34 mouse cellular contexts compared by ENCODE assay signal in genomic region chr7:105557671-105558070, GRCm38 (mm10). TPM values are rescaled to one million over a fixed set of nuclear protein-coding genes. Genes with fewer than 3 reads are reported as not detected.
DNase-seq lines count a peak whose midpoint lies in the region; ATAC-seq lines count a peak whose summit lies in the region.
"Had no signal": no experiment of that assay in that cellular context is flagged by ENCODE, and none has a peak within 500 bp of the region (broad histone marks: within the 10 kb centered on the region; RNA-seq: fewer than 3 reads in every experiment).

No protein-coding gene starts in this region.

- ATAC-seq in heart, embryonic 12.5 days (ENCODE audit: insufficient number of reproducible peaks, low FRiP score) = no peak
- ATAC-seq: activated CD4-positive, CD25-positive, alpha-beta regulatory T cell, adult 4 months; forebrain, postnatal 0 days; intestine, embryonic 16.5 days; midbrain, embryonic 15.5 days had no signal

- no peak overlapping the region for H3K27ac ChIP-seq in heart, embryonic 12.5 days (ENCODE audit: poor library complexity, severe bottlenecking)
- H3K27ac ChIP-seq: embryonic facial prominence, embryonic 10.5 days; embryonic facial prominence, embryonic 15.5 days; forebrain, embryonic 12.5 days; heart, embryonic 15.5 days; hindbrain, embryonic 12.5 days; kidney, postnatal 0 days; liver, embryonic 15.5 days; midbrain, embryonic 10.5 days; midbrain, embryonic 15.5 days; neural tube, embryonic 15.5 days had no signal

- DNase-seq in adrenal gland, postnatal 14 days = peak; percentile 20
- DNase-seq in adrenal gland, adult 18-20 months (ENCODE audit: low spot score in 2 of 2) = no peak
- DNase-seq in heart, adult 11 months = peak; percentile 87
- DNase-seq in left cerebral cortex, postnatal 25 days (ENCODE audit: low spot score in 2 of 2) = peak; percentile 14 to 28
- no peak for DNase-seq in left cerebral cortex, adult 8-10 months (ENCODE audit: low spot score in 2 of 2)
- no peak for DNase-seq in lung, postnatal 36 days
- DNase-seq: adrenal gland, adult 8-10 months; forebrain, postnatal 0 days; kidney, adult 8-10 months; kidney, postnatal 4 days; liver; lung, embryonic 14.5 days; lung, postnatal 14 days; retina, postnatal 1 day; right cerebral cortex, postnatal 14 days; spleen, adult 18-20 months; thymus, postnatal 14 days had no signal

- H3K36me3 ChIP-seq in heart, embryonic 12.5 days = peaks cover 51% of the 10 kb centered on the region

- H3K4me3 ChIP-seq in heart, embryonic 12.5 days = no peak overlapping the region
- H3K4me3 ChIP-seq: embryonic facial prominence, embryonic 10.5 days; embryonic facial prominence, embryonic 15.5 days; forebrain, embryonic 12.5 days; heart, embryonic 15.5 days; hindbrain, embryonic 12.5 days; liver, embryonic 15.5 days; midbrain, embryonic 10.5 days; midbrain, embryonic 15.5 days; neural tube, embryonic 15.5 days had no signal

- H3K27me3 ChIP-seq in heart, embryonic 12.5 days (replicated peaks) = no peaks in the 10 kb centered on the region
- H3K27me3 ChIP-seq: CH12.LX; embryonic facial prominence, embryonic 15.5 days; forebrain, embryonic 12.5 days; heart, embryonic 15.5 days; hindbrain, embryonic 12.5 days; liver, embryonic 15.5 days; midbrain, embryonic 15.5 days; neural tube, embryonic 15.5 days had no signal

- no peaks in the 10 kb centered on the region for H3K9me3 ChIP-seq in heart, embryonic 12.5 days (replicated peaks)
- H3K9me3 ChIP-seq: embryonic facial prominence, embryonic 10.5 days; embryonic facial prominence, embryonic 15.5 days; forebrain, embryonic 12.5 days; heart, embryonic 15.5 days; hindbrain, embryonic 12.5 days; liver, embryonic 15.5 days; midbrain, embryonic 10.5 days; midbrain, embryonic 15.5 days; neural tube, embryonic 15.5 days had no signal

- H3K4me2 ChIP-seq in heart, embryonic 12.5 days = no peak overlapping the region
- H3K4me2 ChIP-seq: embryonic facial prominence, embryonic 15.5 days; forebrain, embryonic 12.5 days; heart, embryonic 15.5 days; hindbrain, embryonic 12.5 days; liver, embryonic 15.5 days; lung, embryonic 14.5 days; midbrain, embryonic 15.5 days; neural tube, embryonic 15.5 days had no signal

- WGBS in heart, embryonic 12.5 days = 82% methylated on average over 11 of the region's 11 CpGs

- no peak overlapping the region for H3K9ac ChIP-seq in heart, embryonic 12.5 days
- H3K9ac ChIP-seq: embryonic facial prominence, embryonic 15.5 days; forebrain, embryonic 12.5 days; forebrain, postnatal 0 days; heart, embryonic 15.5 days; hindbrain, embryonic 12.5 days; liver, embryonic 15.5 days; lung, embryonic 14.5 days; midbrain, embryonic 15.5 days; neural tube, embryonic 15.5 days had no signal

- intact Hi-C loops in left cerebral cortex, postnatal 25 days (cut with DNase I) = loop anchor here (2.0 kb wide), 1 partner anchor 187 kb away; the partner anchor contains the start of gene Taf10

- peaks cover 13% of the 10 kb centered on the region for H3K4me1 ChIP-seq in heart, embryonic 12.5 days (replicated peaks)

RNA-seq across cellular contexts. Expression of gene Smpd1, which starts 3.5 kb away (rescaled TPM):
- total RNA-seq in adrenal gland, postnatal 14 days (2021) = 61.5 and 76.3 TPM in 2 replicates
- 10 to 100 TPM; 50.3 to 54.5 TPM for total RNA-seq in adrenal gland, adult 18-20 months (2021)
- 52.4 and 54.6 TPM in 2 replicates for polyA plus RNA-seq in heart, embryonic 12.5 days (2016; fragmentation: Nextera tagmentation; extraction: Ambion mirVana)
- 100 to 1,000 TPM; 103 to 111 TPM for total RNA-seq in left cerebral cortex, postnatal 25 days (2021)
- 100 to 1,000 TPM; 100 to 105 (median 101) TPM for total RNA-seq in left cerebral cortex, adult 8-10 months (2022)

RNA-seq across cellular contexts. Expression of gene Apbb1, which starts 23.8 kb away (rescaled TPM):
- total RNA-seq in adrenal gland, postnatal 14 days (2021) = 14.1 and 19.4 TPM in 2 replicates
- 10 to 100 TPM; 14.3 to 15.7 TPM for total RNA-seq in adrenal gland, adult 18-20 months (2021)
- polyA plus RNA-seq in heart, embryonic 12.5 days (2016; fragmentation: Nextera tagmentation; extraction: Ambion mirVana) = 48.8 and 52.9 TPM in 2 replicates
- total RNA-seq in left cerebral cortex, postnatal 25 days (2021) = 100 to 1,000 TPM; 433 to 466 TPM
- 100 to 1,000 TPM; 437 to 456 (median 444) TPM for total RNA-seq in left cerebral cortex, adult 8-10 months (2022)
- total RNA-seq: megakaryocyte progenitor cell, adult 5-6 weeks had no signal

RNA-seq across cellular contexts. Expression of gene Hpx, which starts 42.3 kb away (rescaled TPM):
- total RNA-seq in adrenal gland, postnatal 14 days (2021) = 31.2 and 508 TPM in 2 replicates
- under 1 TPM; 0.38 to 0.66 TPM for total RNA-seq in adrenal gland, adult 18-20 months (2021)
- polyA plus RNA-seq in heart, embryonic 12.5 days (2016; fragmentation: Nextera tagmentation; extraction: Ambion mirVana) = 0.33 and 1.9 TPM in 2 replicates
- under 1 TPM; 0.39 to 0.55 TPM for total RNA-seq in left cerebral cortex, postnatal 25 days (2021)
- total RNA-seq in left cerebral cortex, adult 8-10 months (2022) = under 1 TPM; 0.33 to 0.63 (median 0.44) TPM
- total RNA-seq: CH12.LX; common myeloid progenitor, adult 5-6 weeks; forebrain, postnatal 0 days; heart, postnatal 25 days; megakaryocyte progenitor cell, adult 5-6 weeks had no signal
- polyA plus RNA-seq: activated CD4-positive, CD25-positive, alpha-beta regulatory T cell, adult 4 months had no signal

Comparison
In these comparisons a context has a peak if more than half of its experiments do, and no peak if none do; other contexts are left out.
1. DNase-seq: peak in adrenal gland, postnatal 14 days (single experiment), heart, adult 11 months (single experiment) and left cerebral cortex, postnatal 25 days (2 of 2); none in adrenal gland, adult 18-20 months (0 of 2), left cerebral cortex, adult 8-10 months (0 of 2) and lung, postnatal 36 days (single experiment).
2. RNA of gene Hpx, which starts 42.3 kb away (total RNA-seq): 31.2 to 508 TPM in adrenal gland, postnatal 14 days; 0.38 to 0.66 TPM in adrenal gland, adult 18-20 months, 0.39 to 0.55 TPM in left cerebral cortex, postnatal 25 days and 0.33 to 0.63 TPM in left cerebral cortex, adult 8-10 months; every median in the first group is over 10 times any median in the second.
3. RNA of gene Apbb1, which starts 23.8 kb away (total RNA-seq): 433 to 466 TPM in left cerebral cortex, postnatal 25 days and 437 to 456 TPM in left cerebral cortex, adult 8-10 months; 14.3 to 15.7 TPM in adrenal gland, adult 18-20 months and 14.1 to 19.4 TPM in adrenal gland, postnatal 14 days; every median in the first group is over 10 times any median in the second.